Mouse (Mus musculus): ENCODE data around the gene Eral1. TPM values are rescaled to one million over a fixed set of nuclear protein-coding genes. Genes with fewer than 3 reads are reported as not detected.
"Not testable (repeated sequence)": the region's sequence is repeated elsewhere in the genome, so short reads cannot be mapped to it uniquely, and the experiment has no call there.

The Eral1 gene
- total and polyA plus RNA-seq, 2 experiments from 2014 or later = 26.1 to 30.7 TPM

DNA sequence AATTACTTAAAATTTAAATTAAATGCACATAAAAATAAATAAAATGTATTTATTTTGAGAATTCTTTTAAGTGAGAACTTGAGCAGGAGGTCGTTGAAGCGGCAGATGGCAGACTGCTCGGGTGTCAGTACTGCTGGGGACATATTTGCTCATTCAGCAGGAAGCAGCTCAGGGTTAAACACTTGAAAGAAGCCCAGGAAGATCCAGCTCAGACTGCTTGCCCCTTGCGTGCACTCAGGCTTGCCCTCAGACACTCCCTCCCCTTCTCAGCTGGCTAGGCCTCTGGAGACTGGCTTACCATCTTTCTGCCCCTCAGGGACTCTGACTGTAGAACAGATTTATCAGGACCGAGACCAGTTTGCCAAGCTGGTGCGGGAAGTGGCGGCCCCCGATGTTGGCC is 23.2 kb downstream of the Eral1 start:
- 78% methylated on average over 8 of the region's 8 CpGs for WGBS
- H3K36me3 ChIP-seq (ENCODE audit: insufficient read depth, low read length) = peaks cover 57% of the 10 kb centered on the region

DNA sequence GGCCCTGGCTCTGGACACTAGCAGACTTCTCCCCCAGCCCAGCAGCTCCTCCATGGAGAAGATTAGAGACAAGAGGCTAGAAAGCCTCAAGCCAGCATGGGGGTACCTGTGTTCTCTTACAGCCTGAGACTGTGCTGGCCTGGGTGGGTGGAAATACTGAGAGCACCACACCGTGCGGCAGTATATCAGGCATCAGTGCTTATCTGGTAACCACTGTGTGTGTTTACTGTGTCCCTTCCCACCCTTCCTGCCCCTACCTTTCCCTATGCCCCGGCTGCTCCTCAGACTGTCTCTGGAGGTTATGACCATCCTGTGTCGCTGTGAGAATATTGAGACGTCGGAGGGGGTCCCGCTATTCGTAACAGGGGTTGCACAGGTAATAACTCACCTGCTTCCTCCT is 27.1 kb downstream of the Eral1 start:
- ATAC-seq (ENCODE audit: low FRiP score) (no peak), DNase-seq (ENCODE audit: low spot score) (no peak)
- no peak overlapping the region for H3K9ac ChIP-seq (replicated peaks; ENCODE audit: low read length, poor library complexity, severe bottlenecking)
- H3K27ac ChIP-seq (ENCODE audit: low read depth, low read length) = no peak overlapping the region
- H3K27me3 ChIP-seq (ENCODE audit: insufficient read depth, low read length) = no peaks in the 10 kb centered on the region
- no peaks in the 10 kb centered on the region for H3K4me1 ChIP-seq (ENCODE audit: insufficient read depth, low read length)
- H3K4me3 ChIP-seq (ENCODE audit: low read depth, low read length) = no peak overlapping the region
- no peak for TF ChIP-seq CTCF (IDR thresholded peaks at IDR 0.05)
- no peak overlapping the region for H3K4me2 ChIP-seq (ENCODE audit: low read depth, low read length, poor library complexity, severe bottlenecking)
- WGBS = 95% methylated on average over 8 of the region's 8 CpGs
- H3K36me3 ChIP-seq (ENCODE audit: insufficient read depth, low read length) = peaks cover 49% of the 10 kb centered on the region
- no peaks in the 10 kb centered on the region for H3K9me3 ChIP-seq (ENCODE audit: low read length)

More for the DNA sequence above, 23.2 kb downstream of the Eral1 start:
- H3K4me1 ChIP-seq (ENCODE audit: insufficient read depth, low read length) = no peaks in the 10 kb centered on the region
- no peak overlapping the region for H3K4me2 ChIP-seq (ENCODE audit: low read depth, low read length, poor library complexity, severe bottlenecking)
- H3K27ac ChIP-seq (ENCODE audit: low read depth, low read length) = no peak overlapping the region
- H3K4me3 ChIP-seq (ENCODE audit: low read depth, low read length) = no peak overlapping the region
- no peak for TF ChIP-seq CTCF (IDR thresholded peaks at IDR 0.05)
- no peak for ATAC-seq (ENCODE audit: low FRiP score)
- no peak for DNase-seq (ENCODE audit: low spot score)
- H3K27me3 ChIP-seq (ENCODE audit: insufficient read depth, low read length) = no peaks in the 10 kb centered on the region
- H3K9ac ChIP-seq (replicated peaks; ENCODE audit: low read length, poor library complexity, severe bottlenecking) = no peak overlapping the region
- H3K9me3 ChIP-seq (ENCODE audit: low read length) = no peaks in the 10 kb centered on the region

DNA sequence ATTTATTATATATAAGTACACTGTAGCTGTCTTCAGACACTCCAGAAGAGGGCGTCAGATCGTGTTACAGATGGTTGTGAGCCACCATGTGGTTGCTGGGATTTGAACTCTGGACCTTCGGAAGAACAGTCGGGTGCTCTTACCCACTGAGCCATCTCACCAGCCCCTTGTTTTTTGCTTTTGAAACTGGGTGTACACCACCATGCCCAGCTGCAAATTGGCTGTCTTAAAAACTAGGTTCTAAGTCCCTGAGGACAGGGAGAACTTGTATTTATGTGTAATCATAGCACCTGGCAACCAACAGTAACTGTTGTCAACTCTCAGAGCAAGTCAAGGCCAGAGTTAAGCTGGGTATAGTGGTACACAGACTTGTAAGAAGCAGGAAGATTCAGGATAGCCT is 31.5 kb downstream of the Eral1 start:
- not testable (repeated sequence) for H3K4me3 ChIP-seq (ENCODE audit: low read depth, low read length); H3K9ac ChIP-seq (replicated peaks; ENCODE audit: low read length, poor library complexity, severe bottlenecking); H3K4me1 ChIP-seq (ENCODE audit: insufficient read depth, low read length); DNase-seq (ENCODE audit: low spot score); ATAC-seq (ENCODE audit: low FRiP score); H3K9me3 ChIP-seq (ENCODE audit: low read length); H3K27me3 ChIP-seq (ENCODE audit: insufficient read depth, low read length); H3K27ac ChIP-seq (ENCODE audit: low read depth, low read length); H3K4me2 ChIP-seq (ENCODE audit: low read depth, low read length, poor library complexity, severe bottlenecking)
- 86% methylated on average over 4 of the region's 4 CpGs for WGBS
- H3K36me3 ChIP-seq (ENCODE audit: insufficient read depth, low read length) = peaks cover 16% of the 10 kb centered on the region

DNA sequence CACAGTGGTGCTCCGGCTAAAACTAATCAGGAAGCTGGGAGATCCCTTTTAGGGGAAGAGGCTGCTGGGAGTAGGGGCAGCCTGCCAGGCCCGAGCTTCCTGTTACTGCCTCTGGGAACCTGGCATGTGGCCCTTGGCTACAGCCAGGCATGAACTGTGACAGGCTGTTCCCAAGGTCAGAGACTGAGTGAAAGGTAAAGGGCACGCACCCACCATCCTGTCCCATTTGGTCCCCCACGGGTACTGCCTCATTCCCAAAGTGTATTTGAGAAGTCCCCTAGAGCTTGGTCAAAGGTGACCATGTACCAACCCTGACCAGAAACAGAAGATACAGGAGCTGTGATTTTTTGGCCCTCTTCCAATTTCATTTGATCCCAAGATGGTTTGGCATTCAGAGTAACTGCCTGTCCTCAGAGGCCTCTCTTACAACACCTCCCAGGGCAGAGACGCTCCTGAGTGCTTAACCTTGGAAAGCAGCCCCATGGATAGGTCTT is 35.4 kb downstream of the Eral1 start:
- WGBS = 70% methylated on average over 5 of the region's 5 CpGs
- Histone ChIP-seq H3K36me3 (ENCODE audit: insufficient read depth, low read length) (no peaks in the 10 kb centered on the region), H3K4me1 (ENCODE audit: insufficient read depth, low read length) (no peaks in the 10 kb centered on the region), H3K4me2 (ENCODE audit: low read depth, low read length, poor library complexity, severe bottlenecking) (no peak overlapping the region), H3K27ac (ENCODE audit: low read depth, low read length) (no peak overlapping the region), H3K9ac (replicated peaks; ENCODE audit: low read length, poor library complexity, severe bottlenecking) (no peak overlapping the region), H3K9me3 (ENCODE audit: low read length) (no peaks in the 10 kb centered on the region), H3K27me3 (ENCODE audit: insufficient read depth, low read length) (no peaks in the 10 kb centered on the region), H3K4me3 (ENCODE audit: low read depth, low read length) (no peak overlapping the region)
- ATAC-seq (ENCODE audit: low FRiP score) (no peak), DNase-seq (ENCODE audit: low spot score) (peak; percentile 78)
- TF ChIP-seq CTCF (IDR thresholded peaks at IDR 0.05) = no peak

DNA sequence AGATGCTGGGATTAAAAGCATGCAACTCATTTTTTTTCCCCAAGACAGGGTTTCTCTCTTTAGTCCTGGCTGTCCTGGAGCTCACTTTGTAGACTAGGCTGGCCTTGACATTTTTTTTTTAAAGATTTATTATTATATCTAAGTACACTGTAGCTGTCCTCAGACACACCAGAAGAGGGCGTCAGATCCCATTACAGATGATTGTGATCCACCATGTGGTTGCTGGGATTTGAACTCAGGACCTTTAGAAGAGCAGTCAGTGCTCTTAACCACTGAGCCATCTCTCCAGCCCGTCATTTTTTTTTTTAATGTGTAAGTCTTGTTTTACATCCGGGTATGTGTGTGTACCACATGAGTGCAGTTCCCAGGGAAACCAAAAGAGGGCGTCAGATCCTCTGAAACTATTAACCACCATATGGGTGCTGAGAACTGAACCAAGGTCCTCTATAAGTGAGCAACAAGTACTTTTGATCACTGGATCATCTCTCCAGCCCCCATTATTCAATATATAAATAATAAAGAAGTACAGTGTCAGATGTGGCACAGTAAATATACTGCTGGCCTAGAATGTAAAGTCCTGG is 37.8 kb downstream of the Eral1 start:
- H3K27me3 ChIP-seq (ENCODE audit: insufficient read depth, low read length); H3K36me3 ChIP-seq (ENCODE audit: insufficient read depth, low read length); DNase-seq (ENCODE audit: low spot score); H3K4me2 ChIP-seq (ENCODE audit: low read depth, low read length, poor library complexity, severe bottlenecking); H3K9me3 ChIP-seq (ENCODE audit: low read length); H3K27ac ChIP-seq (ENCODE audit: low read depth, low read length); ATAC-seq (ENCODE audit: low FRiP score); H3K4me3 ChIP-seq (ENCODE audit: low read depth, low read length); H3K9ac ChIP-seq (replicated peaks; ENCODE audit: low read length, poor library complexity, severe bottlenecking); H3K4me1 ChIP-seq (ENCODE audit: insufficient read depth, low read length): not testable (repeated sequence)
- 95% methylated on average over 4 of the region's 4 CpGs for WGBS
- TF ChIP-seq CTCF (IDR thresholded peaks at IDR 0.05) = peak; percentile 23; the same call in 1 of the 2 replicates

DNA sequence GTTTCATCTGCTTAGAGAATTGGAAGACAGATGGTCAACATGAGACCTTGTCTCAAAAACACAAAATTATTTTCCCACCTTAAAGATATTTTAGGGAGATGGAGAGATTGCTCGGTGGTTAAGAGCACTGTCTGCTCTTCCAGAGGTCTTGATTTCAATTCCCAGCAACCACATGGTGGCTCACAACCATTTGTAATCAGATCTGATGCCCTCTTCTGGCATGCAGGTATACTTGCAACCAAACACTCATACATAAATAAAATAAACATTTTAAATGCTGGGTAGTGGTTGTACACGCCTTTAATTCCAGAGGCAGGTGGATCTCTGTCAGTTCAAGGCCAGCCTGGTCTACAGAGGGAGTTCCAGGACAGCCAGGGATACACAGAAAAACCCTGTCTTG is 39.3 kb downstream of the Eral1 start:
- ATAC-seq (ENCODE audit: low FRiP score) (no peak), DNase-seq (ENCODE audit: low spot score) (no peak)
- H3K36me3 ChIP-seq (ENCODE audit: insufficient read depth, low read length) = no peaks in the 10 kb centered on the region
- H3K4me3 ChIP-seq (ENCODE audit: low read depth, low read length) = no peak overlapping the region
- WGBS = 67% methylated on average over 2 of the region's 2 CpGs
- no peaks in the 10 kb centered on the region for H3K27me3 ChIP-seq (ENCODE audit: insufficient read depth, low read length)
- H3K4me1 ChIP-seq (ENCODE audit: insufficient read depth, low read length) = no peaks in the 10 kb centered on the region
- H3K9me3 ChIP-seq (ENCODE audit: low read length) = no peaks in the 10 kb centered on the region
- no peak overlapping the region for H3K27ac ChIP-seq (ENCODE audit: low read depth, low read length)
- H3K4me2 ChIP-seq (ENCODE audit: low read depth, low read length, poor library complexity, severe bottlenecking) = no peak overlapping the region
- H3K9ac ChIP-seq (replicated peaks; ENCODE audit: low read length, poor library complexity, severe bottlenecking) = no peak overlapping the region
- peak; percentile 65 for TF ChIP-seq CTCF (IDR thresholded peaks at IDR 0.05)

Data from midbrain, postnatal 0 days (tissue).